Mouse (Mus musculus): ENCODE measurements around the gene Camkmt.

Gene Camkmt

DNA sequence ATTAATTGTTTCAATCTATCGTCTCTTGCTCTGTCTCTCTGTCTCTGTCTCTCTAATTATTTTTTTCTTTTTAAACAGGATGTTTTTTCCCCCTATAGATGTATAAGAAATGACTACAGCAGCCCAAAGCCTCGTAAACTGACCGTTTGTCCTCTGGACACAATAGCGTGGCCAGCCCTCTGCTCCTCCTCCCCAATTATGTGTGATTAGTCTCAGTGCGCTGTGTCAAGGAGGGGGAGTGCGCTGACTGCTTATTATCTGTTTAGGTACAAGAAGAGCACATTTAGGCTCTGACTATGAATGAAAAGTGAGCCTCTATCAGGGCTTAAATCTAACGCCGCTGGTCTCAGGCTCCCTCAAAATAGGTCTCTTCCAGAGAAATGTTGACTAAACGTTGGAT is 368.2 kb downstream of the Camkmt start:
- DNase-seq (ENCODE audit: low spot score) = no peak

DNA sequence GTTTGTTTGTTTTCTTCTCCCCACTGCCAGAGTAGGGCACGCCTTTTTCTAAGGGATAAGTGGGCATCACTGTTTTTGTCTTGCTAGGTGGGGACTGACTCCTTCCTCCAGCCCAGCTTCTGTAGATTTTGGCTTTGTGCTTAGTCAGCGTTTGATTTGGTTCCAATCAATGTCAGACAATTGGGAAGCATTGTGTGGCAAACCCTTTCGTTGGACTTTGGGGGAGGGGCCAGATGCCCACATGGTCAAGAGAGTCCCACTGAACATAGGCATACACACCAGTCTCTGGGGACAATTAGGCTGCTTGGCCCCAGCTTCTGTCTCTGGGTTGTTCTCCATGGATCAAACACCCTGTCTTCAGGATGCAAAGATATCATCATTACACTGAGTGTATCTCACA is 371.2 kb downstream of the Camkmt start:
- DNase-seq (ENCODE audit: low spot score) = no peak

DNA sequence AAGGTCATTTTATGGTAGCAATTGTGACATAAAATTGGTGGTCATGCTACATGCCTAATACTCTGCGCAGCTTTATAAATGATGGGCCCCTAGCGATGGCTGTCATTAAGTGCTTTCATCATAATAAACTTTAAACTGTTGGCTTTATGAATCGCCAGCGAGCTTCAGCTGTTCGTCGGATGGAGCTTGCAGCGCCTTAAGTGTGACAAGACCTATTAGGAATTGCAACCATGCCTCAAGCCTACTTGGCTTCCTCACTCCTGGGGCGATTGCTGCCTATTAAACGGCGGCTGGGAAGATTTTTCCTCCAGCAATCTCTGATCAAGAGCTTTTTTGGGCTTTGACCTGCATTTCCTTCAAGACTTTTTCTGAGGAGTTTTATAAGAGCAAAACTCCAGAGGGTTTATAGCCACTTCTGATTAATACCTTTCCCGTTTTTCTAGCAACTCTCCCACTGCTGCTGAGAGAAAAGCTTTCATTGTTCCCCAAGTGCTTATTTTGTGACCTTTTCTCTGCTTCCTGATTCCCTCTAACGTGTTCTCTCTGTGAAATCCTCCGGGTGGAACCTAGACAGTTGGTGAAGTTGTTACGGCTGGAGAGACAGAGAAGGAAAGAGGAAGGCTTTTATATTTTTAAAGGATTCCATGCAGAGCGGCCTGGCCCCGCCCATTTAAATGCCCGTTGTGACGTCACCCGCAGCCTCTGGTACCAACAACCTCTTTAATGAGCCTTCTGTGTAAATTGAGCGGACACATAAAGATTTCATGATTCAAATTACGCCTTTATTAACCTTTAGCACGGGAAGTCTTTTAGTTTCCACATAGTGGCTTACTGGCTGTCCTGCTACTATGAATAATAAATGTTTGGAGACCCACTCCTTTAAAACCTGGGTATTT is 373.4 kb downstream of the Camkmt start:
- DNase-seq (ENCODE audit: low spot score) = no peak

DNA sequence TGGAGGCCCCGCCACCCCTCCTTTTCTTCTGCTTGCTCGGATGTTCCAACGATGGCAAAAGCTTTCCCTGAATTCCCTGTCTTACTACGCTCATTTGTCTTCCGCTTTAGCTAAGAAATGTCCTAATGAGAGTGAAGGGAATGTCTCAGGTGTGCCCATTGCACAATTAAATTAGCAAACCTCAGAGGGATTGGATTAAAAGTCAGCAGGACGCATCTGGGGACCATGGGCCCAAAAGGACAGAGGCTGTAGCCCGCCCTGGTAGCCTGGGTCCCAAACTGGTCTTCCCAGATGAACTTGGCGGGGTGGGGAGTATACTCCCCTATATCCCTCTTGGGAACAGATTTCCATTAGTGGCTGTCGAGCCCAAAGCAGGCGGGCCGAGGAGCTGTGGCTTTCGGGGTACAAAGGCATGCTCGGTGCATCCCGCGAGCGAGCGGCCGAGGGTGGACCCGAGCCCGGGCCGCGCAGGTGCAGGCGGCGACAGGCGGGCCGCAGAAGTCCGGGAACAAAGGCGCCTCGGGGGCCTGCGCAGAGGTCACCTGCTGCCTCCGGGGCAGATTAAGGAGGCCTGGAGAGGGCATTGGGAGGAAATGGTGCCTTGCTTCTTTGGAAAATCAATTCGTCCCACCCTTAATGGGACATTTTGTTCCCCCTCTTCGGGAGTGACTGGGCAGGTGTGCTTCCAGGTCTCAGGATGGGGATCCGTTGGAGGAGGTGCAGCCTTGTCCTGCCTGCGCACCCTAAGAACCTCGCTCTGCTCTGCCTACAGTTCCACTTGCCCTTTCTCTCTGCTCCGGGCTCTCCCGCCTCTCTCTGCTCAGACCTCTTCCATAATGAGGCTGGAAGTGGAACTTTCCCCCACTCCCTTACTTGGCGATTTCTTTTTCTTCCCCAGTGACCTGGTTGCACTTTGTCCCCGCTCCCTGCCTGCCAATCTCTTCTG is 374.4 kb downstream of the Camkmt start:
- DNase-seq (ENCODE audit: low spot score) = no peak

DNA sequence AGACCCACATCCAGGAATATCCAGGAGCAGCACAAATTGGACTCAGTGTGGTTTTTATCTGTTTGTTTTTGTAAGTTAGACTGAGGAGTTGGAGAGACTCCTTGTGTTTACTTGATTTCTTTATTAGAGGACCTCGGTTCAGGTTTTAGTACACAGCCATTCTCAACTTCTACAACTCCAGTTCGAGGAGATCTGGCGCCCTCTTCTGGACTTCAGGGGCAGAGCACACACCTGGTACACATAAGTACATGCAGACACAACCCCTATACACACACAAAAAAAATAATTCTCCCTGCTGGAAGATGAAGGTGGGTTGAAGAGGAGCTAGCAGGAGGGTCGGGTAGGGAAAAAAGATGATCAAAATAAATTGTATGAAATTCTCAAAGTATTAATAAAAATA is 379.4 kb downstream of the Camkmt start:
- DNase-seq (ENCODE audit: low spot score) = no peak

DNA sequence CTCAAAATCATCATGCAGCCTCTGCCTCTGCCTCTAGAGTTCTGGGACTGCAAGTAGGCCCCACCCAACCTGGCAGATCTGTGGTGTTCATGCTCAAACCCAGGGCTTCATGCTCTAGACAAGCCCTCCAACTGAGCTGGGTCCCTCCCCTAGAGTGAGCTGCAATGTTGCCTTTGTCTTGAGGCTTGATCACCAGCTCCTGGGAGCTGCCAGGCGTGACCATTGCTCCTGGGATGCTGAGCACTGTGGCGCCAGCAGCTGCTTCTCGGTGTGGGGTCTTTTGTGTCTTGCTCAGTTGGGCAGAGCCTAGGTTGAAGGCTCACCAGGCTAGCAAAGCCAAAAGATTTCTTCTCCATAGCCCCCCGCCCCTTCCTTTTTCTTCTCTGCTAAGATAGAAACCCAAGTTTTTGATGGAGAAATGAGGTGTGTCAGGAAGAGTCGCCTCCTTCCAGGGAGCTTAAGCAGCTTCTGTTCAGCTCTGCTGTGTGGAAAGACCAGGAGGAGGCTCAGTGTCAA is 382.4 kb downstream of the Camkmt start:
- no peak for DNase-seq (ENCODE audit: low spot score)

DNA sequence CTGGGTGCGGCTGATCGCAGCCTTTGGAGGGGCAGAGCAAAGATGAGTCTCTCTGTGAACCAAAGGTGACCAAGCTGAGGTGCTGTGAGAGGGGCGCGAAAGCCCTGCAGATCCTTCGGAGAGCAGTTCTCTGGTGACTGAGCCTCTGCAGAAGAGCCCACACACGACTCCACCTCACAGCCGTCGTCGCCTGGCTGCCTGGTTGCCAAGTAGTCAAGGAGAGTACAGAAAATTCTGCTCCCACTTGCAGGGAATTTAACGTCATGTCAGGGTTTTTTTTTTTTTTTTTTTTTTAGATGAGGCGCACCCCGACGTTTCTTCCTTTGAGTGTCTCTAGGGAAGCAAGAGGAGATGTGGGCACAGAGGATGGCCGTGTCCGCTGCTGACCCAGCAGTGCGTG is 382.9 kb downstream of the Camkmt start:
- DNase-seq (ENCODE audit: low spot score) = no peak

DNA sequence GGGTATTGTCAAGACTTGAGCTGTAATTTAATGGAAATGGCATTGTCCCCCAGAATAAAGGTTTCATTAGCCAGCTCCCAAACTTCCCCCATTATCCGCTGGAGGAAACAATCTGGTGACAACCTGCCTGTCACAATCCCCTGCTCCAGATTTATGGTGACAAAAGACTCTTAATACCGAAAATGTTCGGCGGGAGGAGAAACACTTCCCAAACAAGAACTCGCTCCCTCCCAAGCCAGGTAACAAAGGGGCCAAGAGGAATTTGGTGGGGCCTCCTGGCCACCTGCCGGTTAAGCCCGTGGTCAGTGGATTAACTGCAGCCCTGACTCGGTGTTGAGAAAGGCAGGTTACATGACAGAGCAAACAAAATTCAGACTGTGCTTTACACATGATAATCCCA is 383.5 kb downstream of the Camkmt start:
- DNase-seq (ENCODE audit: low spot score) = no peak

DNA sequence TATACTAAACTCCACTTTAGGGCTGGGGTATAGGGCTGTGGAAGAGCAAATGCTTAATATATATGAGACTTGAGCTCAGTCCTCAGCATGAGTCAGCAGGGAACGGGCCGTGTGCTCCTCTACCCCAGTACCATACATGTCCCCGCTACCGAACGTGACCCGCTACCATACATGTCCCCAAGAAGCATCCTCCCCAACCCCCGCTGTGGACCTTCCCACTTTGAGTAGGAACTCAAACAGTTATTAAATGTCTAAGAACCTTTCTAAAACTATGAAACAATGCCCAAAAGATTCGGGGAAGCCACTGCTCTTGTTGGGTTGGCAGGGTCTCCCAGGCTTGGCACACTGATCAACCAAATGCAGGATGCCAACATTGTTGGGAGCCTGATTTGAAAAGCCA is 390.9 kb downstream of the Camkmt start:
- no peak for DNase-seq (ENCODE audit: low spot score)

DNA sequence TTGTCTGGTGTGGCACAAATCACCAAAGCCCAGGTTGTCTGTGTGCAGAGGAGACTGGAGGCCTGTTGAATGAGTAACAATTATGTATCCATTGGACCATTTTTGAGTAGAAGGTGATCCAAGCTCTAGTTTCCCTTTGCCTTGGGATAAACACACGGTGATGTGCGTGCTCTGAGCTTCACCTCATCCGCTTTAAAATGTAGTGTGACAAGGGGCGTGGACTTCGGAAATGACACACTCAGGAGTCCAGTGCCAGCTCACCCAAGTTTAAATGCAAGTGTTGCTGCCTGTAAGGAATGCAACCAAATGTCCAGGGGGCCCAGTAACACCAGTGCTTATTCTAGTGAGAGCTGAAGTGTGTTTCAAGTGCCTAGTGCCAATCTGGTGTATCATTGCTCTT is 392.7 kb downstream of the Camkmt start:
- DNase-seq (ENCODE audit: low spot score) = no peak

DNA sequence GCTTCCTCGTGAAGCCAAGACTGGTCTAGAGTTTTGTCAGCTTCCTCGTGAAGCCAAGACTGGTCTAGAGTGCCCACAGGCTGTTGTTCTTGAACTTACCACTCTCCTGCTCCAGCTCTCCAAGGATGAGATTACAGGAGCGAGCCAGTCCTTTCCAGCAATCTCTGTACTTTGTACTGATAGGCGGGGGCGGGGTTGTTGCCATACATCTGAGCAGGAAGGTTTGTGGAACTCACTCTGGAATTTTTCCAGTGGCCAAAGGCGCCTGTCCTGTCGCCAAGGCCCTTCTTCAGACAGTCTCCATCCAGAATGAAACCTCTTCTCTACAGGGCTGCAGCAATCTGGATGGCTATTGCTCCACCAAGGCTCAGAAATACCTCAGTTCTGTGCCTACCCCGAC is 393.7 kb downstream of the Camkmt start:
- DNase-seq (ENCODE audit: low spot score) = no peak

DNA sequence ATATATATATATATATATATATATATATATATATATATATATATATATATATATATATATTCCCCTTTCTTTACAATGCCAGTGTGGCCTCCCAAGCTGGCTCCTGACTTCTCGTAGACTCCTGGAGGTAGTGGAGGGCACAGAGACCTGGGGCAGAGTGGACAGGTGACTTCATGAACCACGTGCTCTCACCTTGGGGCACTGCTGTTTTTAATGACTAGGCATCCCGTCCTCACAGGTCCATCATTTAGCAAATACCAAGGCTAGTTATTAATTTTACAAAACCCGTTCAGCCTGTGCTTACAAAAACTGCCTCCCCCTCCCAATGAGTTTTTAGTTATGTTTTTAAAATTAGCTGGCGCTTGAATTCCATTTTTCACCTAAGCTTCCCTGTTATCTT is 394.2 kb downstream of the Camkmt start:
- DNase-seq (ENCODE audit: low spot score) = no peak

DNA sequence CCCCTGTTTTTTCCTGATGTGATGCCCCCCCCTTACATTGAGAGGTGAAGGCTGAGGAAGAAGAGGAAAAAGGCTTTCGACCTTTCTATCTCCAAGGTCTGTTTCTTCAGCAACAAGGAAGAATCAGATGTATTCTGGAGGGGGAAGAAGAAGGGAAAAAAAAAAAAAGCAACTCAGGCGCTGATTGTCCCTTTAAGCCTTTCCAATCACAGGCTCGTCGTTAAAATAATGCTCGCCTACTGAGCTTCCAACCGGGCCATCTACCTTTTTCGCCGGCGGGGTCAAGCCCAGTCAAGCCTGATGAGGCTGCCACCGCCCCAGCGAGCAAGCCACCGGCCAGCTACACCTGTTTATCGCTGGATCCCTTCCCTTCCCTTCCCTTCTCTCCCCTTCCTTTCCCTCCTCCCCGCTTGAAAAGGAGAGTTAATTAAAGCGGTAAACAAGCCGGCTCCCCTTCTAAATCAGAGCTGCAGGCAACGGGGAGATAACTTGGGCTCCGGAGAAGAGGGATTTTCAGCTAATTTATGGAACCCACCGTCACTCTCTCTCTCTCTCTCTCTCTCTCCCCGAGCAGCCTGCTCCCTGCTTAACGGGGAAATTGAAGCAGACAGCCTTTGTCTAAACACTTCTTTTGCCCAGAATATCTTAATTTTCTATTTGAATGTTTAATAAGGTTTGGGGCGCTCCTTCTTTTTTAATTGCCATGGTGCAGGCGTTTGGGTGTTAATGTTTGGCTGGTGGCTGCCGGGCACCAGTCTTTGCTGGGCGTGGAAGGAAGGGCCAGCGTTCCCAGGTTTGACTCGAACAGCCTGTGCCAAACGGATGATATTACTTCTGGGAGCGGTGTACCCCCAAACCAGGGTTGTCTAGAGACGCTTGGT is 395.0 kb downstream of the Camkmt start:
- DNase-seq (ENCODE audit: low spot score) = no peak

DNA sequence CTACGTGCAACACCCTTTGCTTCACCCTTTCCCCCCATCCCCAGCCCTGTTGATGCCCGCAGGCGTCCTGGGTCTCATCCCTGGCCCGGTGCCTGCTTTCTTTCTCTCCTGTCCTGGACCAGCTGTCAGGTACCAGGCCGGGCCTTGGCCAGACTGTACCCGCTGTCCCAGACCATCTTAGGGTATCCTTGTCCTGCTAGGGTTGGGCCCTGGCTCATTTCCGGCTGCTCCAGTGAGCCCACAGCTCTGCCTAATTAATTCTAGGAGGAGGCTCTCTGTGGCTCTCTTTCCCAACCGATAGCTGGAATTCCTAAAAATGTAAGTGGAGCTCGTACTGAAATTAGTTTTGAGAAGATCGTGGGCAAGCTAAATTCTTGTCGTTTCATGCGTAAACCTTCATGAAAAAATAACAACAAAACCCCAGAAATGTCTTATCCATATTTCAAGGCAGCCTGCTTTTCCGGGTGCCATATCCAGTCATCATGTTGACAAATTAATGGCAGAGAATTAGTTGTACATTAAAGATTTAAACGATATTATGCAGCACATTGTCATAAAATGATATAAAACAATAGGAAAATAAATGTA is 395.7 kb downstream of the Camkmt start:
- DNase-seq (ENCODE audit: low spot score) = no peak

DNA sequence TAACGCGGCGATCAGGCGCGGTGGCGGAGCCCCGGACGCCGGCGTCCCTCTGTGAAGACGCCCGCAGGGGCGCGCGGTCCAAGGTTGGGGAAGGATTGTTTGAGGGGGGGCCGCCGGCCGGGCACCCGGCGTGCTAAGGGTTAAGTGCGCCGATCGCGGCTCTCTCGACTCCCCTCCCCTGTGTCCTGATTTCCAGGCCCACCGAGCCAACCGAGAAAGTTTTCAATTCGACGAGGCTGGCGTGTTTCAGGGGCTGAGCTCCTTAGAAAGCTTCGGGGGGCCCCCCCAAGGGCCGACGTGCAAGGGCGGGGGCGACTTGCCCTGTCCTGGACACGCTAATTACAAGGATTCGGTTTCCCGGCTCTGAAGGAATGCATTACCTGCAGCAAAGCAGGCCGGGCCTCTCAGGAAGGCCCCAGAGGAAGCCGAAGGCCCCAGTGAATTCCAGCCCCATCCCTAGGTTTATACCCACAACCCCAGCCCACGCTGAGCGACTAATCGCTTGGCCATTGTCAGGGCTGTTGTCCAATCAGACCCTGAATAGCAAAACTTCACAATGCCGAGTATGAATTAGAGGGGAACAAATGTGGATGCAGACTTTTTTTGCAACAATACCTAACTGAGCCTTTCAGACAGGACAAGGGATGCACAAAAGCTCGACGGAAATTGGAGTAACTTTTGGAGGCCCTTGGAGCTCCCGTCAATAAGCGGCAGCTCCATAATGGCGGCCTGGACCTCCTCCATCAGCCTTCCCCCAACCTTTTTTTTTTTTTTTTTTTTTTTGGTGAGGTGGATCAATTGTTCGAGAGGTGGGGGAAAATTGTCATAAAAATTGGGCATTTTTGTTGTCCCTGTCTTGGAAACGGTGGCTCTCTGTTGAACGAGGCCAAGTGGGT is 396.5 kb downstream of the Camkmt start:
- no peak for DNase-seq (ENCODE audit: low spot score)

DNA sequence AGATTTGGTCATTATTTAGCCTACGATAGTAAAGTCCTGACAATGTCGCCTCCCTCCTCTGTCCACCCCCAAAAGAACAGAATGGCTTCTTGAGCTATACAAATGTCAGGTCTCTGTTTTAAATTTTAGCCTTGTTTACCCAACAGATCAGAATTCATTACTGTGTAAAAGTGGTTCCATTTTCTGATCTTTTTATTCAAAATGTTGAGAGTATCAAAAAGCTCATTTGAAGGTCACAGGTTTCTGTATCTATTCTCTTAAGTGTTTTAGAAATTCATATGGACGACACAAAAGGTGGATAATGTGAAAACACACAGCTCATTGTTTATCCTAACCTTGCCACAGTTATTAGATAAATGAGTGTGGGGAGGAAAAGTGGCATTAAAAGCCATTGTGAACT is 397.2 kb downstream of the Camkmt start:
- no peak for DNase-seq (ENCODE audit: low spot score)

DNA sequence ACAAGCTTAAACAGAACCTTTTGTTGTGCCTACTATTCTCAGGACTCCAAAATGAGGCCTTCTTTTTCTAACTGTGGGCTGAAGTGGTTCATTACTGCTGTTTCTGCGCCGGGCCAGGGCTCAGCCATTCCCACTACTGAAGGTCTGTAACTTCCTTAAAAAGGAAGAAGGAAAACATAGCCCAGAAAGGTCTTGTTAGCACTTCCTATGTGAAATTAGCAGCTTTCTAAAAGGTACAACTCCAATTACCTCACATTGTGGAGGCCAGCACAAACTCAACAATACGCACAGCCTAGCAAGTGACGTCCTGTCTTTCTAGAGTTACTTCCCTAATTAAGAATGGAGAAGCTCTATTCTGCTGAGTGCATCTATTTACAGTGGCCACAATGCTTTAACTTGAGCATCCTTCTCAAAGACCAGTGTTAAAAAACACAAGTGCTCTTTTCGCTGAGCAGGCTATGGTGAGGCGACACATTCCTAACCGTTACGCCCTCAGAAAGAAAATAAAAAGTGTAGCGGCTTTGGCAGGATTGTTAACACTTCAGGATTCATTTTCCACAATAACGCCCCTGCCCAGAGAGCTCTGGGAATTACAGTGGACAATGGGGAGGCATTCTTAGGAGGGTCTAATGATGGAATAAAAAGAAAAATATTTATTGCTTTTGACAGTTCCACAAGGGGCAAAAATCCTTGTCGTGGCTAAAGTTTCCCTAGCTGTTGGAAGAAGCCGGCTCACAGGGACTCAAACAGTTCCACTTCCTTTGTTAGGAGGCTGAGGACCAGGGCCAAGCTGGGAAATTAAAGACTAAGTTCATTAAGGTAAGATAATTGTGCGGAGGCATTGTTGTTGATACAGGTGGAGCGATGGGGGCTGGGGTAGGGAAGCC is 398.5 kb downstream of the Camkmt start:
- no peak for DNase-seq (ENCODE audit: low spot score)

DNA sequence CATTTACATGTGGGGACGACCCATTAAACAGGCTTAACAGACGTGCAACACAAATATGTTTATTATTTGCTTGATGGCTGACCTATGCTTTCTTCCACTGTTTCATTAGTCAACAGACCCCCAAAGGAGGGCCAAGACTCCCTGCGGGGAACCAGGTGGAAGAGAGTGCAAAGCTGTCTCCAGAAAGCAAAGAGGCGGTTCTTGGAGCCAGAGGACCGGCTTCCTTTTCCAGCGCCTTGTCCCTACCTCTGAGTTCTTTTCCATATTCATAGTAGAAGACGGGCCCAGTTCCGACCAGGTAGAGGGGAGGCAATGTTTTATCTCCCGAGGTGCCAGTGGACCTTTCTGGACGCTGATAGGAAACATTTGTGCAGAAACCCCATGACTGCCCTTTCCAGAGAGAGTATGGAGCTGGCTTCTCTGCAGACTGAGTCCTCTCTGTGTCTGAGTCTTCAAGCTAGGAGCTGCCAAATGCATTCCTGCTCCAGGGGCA is 399.2 kb downstream of the Camkmt start:
- no peak for DNase-seq (ENCODE audit: low spot score)

DNA sequence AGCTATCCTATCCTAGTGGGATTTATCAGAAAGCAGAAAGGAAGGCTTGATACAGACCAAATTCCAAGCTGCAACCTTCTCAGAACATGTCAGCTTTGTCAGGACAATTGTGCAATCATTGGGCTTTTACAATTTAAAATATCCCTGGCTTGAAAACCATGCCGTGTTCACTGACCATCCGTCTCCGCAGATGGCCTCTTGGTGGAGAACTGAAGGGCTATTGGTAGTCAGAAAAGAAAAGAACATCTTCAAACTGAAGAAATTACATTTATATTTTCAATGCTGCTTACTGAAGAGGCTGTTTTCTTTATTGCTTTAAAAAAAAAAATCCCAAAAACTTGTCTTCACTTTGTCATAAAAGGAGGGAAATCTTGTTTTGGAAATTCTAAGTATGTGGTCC is 401.1 kb downstream of the Camkmt start:
- DNase-seq (ENCODE audit: low spot score) = no peak
